Mouse (Mus musculus) liver, embryonic 14.5 days (tissue): Measurements from ENCODE around the gene Padi6. TPM values are rescaled to one million over a fixed set of nuclear protein-coding genes. Genes with fewer than 3 reads are reported as not detected.

Experiments used
- ATAC-seq: fragments of 200-750 bp; cut with Nextera tagmentation; 2 replicates; pipeline ENCODE4 v1.8.0; 2017; ENCODE audit warnings: moderate number of reproducible peaks, mild to moderate bottlenecking, moderate library complexity; ENCODE audit not compliant: insufficient read depth
- DNase-seq, 3 experiments: peaks; one replicate each; pipeline ENCODE4 v3.0.0-alpha.2; 2012 to 2013; ENCODE audit warnings: low read depth in 3 of 3, low spot score in 3 of 3
- H3K27ac ChIP-seq: fragments of 300-500 bp; sonication (generic); 2 replicates; pipeline ENCODE4 v1.5.1; 2014; ENCODE audit warnings: moderate library complexity, mild to moderate bottlenecking, control low read depth, inconsistent platforms
- H3K27me3 ChIP-seq: fragments of 300-500 bp; sonication (generic); 2 replicates; pipeline ENCODE4 v1.6.1; 2014; ENCODE audit warnings: mild to moderate bottlenecking, low read length, moderate library complexity; ENCODE audit not compliant: control insufficient read depth, insufficient read depth
- H3K36me3 ChIP-seq: fragments of 300-500 bp; sonication (generic); replicated peaks from 2 replicates; pipeline ENCODE4 v1.6.1; 2014; ENCODE audit warnings: low read depth; ENCODE audit not compliant: control insufficient read depth, insufficient read depth
- H3K4me1 ChIP-seq, 2 experiments: fragments of 200-500 bp in 1 of 2; fragments of 300-500 bp in 1 of 2; sonication (generic) in 1 of 2; replicated peaks; 2 replicates each; pipeline ENCODE4 v1.6.1; 2012 to 2014; ENCODE audit warnings: antibody characterized with exemption in 1 of 2, inconsistent platforms in 1 of 2, low read length in 1 of 2; ENCODE audit not compliant: control insufficient read depth in 2 of 2, insufficient read depth in 2 of 2
- H3K4me2 ChIP-seq: fragments of 300-500 bp; sonication (generic); 2 replicates; pipeline ENCODE4 v1.6.1; 2014; ENCODE audit warnings: low read depth, mild to moderate bottlenecking, control low read depth, moderate library complexity
- H3K4me3 ChIP-seq, 2 experiments: fragments of 200-500 bp in 1 of 2; fragments of 300-500 bp in 1 of 2; sonication (generic) in 1 of 2; 2 replicates each; pipeline ENCODE4 v1.5.1; 2012 to 2014; ENCODE audit warnings: low read depth in 2 of 2, low read length in 2 of 2, mild to moderate bottlenecking in 2 of 2, control low read depth in 1 of 2, inconsistent platforms in 1 of 2, moderate library complexity in 1 of 2; ENCODE audit not compliant: insufficient read depth in 1 of 2
- H3K9ac ChIP-seq: fragments of 300-500 bp; sonication (generic); replicated peaks from 2 replicates; pipeline ENCODE4 v1.6.1; 2014; ENCODE audit warnings: mild to moderate bottlenecking, control low read depth, moderate library complexity
- H3K9me3 ChIP-seq: fragments of 300-500 bp; sonication (generic); 2 replicates; pipeline ENCODE4 v1.6.1; 2016; ENCODE audit warnings: low read length, mixed read lengths; ENCODE audit not compliant: control insufficient read depth
- CTCF ChIP-seq: IDR thresholded peaks from 2 replicates; pipeline ENCODE4 v1.5.1; 2016; ENCODE audit warnings: antibody characterized with exemption, low read depth, control low read depth
- EP300 ChIP-seq: IDR thresholded peaks from 2 replicates; pipeline ENCODE4 v1.6.1; 2016; ENCODE audit warnings: antibody characterized with exemption, low read depth
- WGBS: fragments of 180-500 bp; shearing (Covaris S2); extraction: QIAGEN DNeasy Blood & Tissue Kit; methylation state at CpG from one replicate; pipeline ENCODE4 v1.1.7; 2014; ENCODE audit not compliant: insufficient replicate concordance; 5-methylcytosine and 5-hydroxymethylcytosine counted together
- polyA plus RNA-seq, 2 experiments: library from polyadenylated mRNA; depleted of rRNA in 1 of 2; stranded (reverse) in 1 of 2; unstranded in 1 of 2; fragments of >200 nt; fragmentation: Nextera tagmentation in 1 of 2; extraction: Ambion mirVana in 1 of 2; gene quantifications; 2 replicates each; pipeline versions ENCODE4 v1.2.1 to v1.2.3; 2012 to 2014

Gene Padi6
- polyA plus RNA-seq, 2 experiments: not detected

DNA sequence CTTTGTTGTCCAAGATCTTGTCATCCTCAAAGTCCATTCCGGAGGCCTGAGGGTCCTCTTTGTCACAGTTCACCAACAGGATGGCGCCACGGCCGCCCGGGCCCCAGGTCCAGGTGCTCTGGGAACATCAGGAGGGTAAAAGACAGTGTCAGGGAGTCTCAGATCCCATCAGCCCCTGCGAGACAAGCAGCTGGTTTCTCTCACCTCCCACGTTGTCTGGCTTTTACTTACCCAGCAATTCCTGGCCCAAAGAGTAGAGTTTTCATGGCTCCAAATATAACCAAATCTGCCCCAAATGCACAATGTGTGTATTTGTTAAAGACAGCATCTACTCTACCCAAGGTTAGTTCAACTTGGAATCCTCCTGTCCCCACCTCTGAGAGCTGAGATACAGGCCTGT lies 19.2 kb upstream of the Padi6 start:
- DNase-seq (no peak), ATAC-seq (no peak)
- H3K9ac ChIP-seq: no peak overlapping the region
- no peaks in the 10 kb centered on the region for H3K36me3 ChIP-seq
- no peak overlapping the region for H3K27ac ChIP-seq
- no peak overlapping the region for H3K4me2 ChIP-seq
- H3K4me1 ChIP-seq: no peaks in the 10 kb centered on the region
- H3K27me3 ChIP-seq: no peaks in the 10 kb centered on the region
- 63% methylated on average over 7 of the region's 7 CpGs for WGBS
- no peak overlapping the region for H3K4me3 ChIP-seq
- no peak for TF ChIP-seq CTCF
- TF ChIP-seq EP300: no peak
- no peaks in the 10 kb centered on the region for H3K9me3 ChIP-seq

DNA sequence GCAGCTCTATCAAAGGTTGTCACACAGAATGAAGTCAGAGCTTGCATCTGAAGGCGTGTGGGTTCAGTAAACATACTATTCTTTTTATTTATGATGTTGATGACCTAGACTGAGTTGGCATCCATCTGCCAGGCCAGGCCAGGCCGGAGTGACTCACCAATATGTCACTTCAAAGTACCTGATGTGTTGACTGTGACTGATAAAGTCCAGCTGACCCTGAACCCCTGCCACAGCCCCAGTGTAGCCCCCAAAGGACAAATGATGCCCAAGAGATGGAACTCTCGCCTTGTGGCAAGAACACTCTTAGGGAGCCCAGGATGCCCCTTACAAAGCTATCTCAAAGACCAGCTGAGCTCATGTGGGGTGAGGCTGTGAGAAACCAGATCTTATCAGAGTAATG lies 13.4 kb upstream of the Padi6 start:
- no peaks in the 10 kb centered on the region for H3K4me1 ChIP-seq
- ATAC-seq (no peak), DNase-seq (no peak)
- no peak for TF ChIP-seq EP300
- TF ChIP-seq CTCF: no peak
- H3K4me3 ChIP-seq: no peak overlapping the region
- H3K36me3 ChIP-seq: no peaks in the 10 kb centered on the region
- no peak overlapping the region for H3K4me2 ChIP-seq
- H3K9ac ChIP-seq: no peak overlapping the region
- no peaks in the 10 kb centered on the region for H3K9me3 ChIP-seq
- no peak overlapping the region for H3K27ac ChIP-seq
- WGBS: 54% methylated on average over 3 of the region's 3 CpGs
- H3K27me3 ChIP-seq: no peaks in the 10 kb centered on the region

DNA sequence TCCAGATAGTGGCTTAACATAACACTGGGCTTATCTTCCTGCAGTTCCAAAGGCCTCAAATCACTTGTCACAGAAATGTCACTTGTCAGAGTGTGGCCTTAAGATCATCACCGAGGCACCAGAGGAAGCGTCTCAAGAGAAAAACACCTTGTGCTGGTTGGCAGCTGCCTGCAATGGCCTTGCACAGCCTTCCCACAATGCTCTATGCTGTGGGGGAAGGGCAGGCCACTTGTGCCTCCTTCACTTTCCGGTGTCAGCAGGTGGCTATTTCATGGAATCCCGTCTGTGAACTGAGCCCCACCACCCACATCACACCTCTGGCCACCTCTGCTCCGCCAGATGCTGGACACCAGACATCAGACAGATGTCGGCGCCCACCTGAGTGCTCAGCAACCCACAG lies 10.9 kb upstream of the Padi6 start:
- TF ChIP-seq EP300: no peak
- TF ChIP-seq CTCF: no peak
- Histone ChIP-seq H3K36me3 (no peaks in the 10 kb centered on the region), H3K4me2 (no peak overlapping the region), H3K9me3 (no peaks in the 10 kb centered on the region), H3K27me3 (no peaks in the 10 kb centered on the region), H3K9ac (no peak overlapping the region), H3K4me3 (no peak overlapping the region), H3K4me1 (no peaks in the 10 kb centered on the region), H3K27ac (no peak overlapping the region)
- 45% methylated on average over 7 of the region's 7 CpGs for WGBS
- ATAC-seq: no peak
- no peak for DNase-seq

DNA sequence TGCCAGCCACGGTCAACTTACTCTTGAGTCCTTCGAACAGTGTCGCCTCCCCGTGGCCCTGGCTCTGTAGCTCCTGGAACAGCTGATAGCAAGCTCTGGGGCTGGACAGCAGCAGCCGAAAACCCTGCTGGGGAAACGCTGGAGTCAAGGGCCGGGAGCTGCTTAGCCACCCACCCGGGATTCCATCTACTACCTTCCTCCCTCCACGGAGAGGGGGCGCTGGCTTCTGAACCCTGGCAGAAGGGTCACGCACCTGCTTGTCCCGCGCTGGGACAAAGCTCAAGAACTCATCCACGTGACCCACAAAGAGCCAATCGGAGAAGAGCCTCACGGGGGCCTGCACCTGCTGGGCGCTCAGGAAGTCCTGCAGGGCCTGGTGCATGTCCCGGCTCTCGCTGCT lies 7.9 kb upstream of the Padi6 start:
- no peaks in the 10 kb centered on the region for H3K9me3 ChIP-seq
- no peak overlapping the region for H3K4me3 ChIP-seq
- no peak for ATAC-seq
- peak overlapping the region; percentile 41; the same call in 1 of the 2 replicates for H3K4me2 ChIP-seq
- 13% methylated on average over 19 of the region's 19 CpGs for WGBS
- no peaks in the 10 kb centered on the region for H3K27me3 ChIP-seq
- no peak overlapping the region for H3K9ac ChIP-seq
- no peak for DNase-seq
- no peaks in the 10 kb centered on the region for H3K36me3 ChIP-seq
- no peaks in the 10 kb centered on the region for H3K4me1 ChIP-seq
- no peak overlapping the region for H3K27ac ChIP-seq
- TF ChIP-seq EP300: no peak
- TF ChIP-seq CTCF: peak; percentile 38

DNA sequence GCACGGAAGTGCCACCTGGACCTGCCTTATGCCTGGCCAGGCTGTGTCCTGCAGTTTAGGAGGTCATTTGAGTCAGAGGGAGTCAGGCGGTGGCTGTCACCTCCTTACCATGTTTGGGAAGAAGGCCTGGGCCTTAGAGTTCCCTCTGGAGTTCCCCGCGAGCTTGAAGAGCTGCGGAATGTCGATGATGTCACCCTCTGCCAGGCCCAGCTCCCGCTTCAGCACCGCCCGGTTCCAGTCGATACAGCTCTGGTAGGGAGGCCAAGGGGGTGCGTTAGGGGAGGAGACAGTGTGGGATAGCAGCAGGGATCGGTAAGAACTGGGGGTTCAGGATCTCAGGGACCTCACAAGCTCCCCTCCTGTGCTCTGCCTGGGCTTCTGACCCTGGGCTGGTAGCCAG lies 5.5 kb upstream of the Padi6 start:
- no peaks in the 10 kb centered on the region for H3K27me3 ChIP-seq
- H3K27ac ChIP-seq: no peak overlapping the region
- ATAC-seq: no peak
- no peak overlapping the region for H3K4me3 ChIP-seq
- DNase-seq: no peak
- H3K36me3 ChIP-seq: no peaks in the 10 kb centered on the region
- no peaks in the 10 kb centered on the region for H3K4me1 ChIP-seq
- 34% methylated on average over 12 of the region's 12 CpGs for WGBS
- TF ChIP-seq CTCF: no peak
- TF ChIP-seq EP300: no peak
- no peaks in the 10 kb centered on the region for H3K9me3 ChIP-seq
- H3K4me2 ChIP-seq: no peak overlapping the region
- H3K9ac ChIP-seq: no peak overlapping the region
